Mouse (Mus musculus) neutrophil, adult 5-6 weeks (primary cell): Measurements from ENCODE around the gene Grin2a. TPM values are rescaled to one million over a fixed set of nuclear protein-coding genes. Genes with fewer than 3 reads are reported as not detected.
"Not testable (repeated sequence)": the region's sequence is repeated elsewhere in the genome, so short reads cannot be mapped to it uniquely, and the experiment has no call there.

Experiments
- ATAC-seq: fragments of 151-379, 151-347 bp; 2 replicates; pipeline ENCODE4 v1.8.0; 2017; ENCODE audit warnings: mild to moderate bottlenecking, moderate TSS enrichment; ENCODE audit not compliant: insufficient number of reproducible peaks, poor library complexity, low FRiP score, severe bottlenecking; ENCODE audit errors: extremely low read depth
- total RNA-seq: library from RNA; stranded (forward); fragments of 200-1000 nt; gene quantifications from 2 replicates; pipeline ENCODE4 v1.2.3, GENCODE M21; 2017

The Grin2a gene
- total RNA-seq, 1 experiment from 2014 or later = 0.23 TPM

- ATAC-seq = no peak
Observed at GRCm38 (mm10) chr16:9688523-9689140, 306.7 kb downstream of the Grin2a start.

GRCm38 (mm10) chr16:9680572-9680971 is 314.8 kb downstream of the Grin2a start:
- ATAC-seq = no peak

GRCm38 (mm10) chr16:9679994-9680393 is 315.4 kb downstream of the Grin2a start:
- ATAC-seq = no peak

- no peak for ATAC-seq
Observed at GRCm38 (mm10) chr16:9678750-9679149, 316.6 kb downstream of the Grin2a start.

- no peak for ATAC-seq
Observed at GRCm38 (mm10) chr16:9672390-9672789, 323.0 kb downstream of the Grin2a start.

- ATAC-seq = no peak
Observed at GRCm38 (mm10) chr16:9671222-9671621, 324.1 kb downstream of the Grin2a start.

GRCm38 (mm10) chr16:9670750-9671161 is 324.6 kb downstream of the Grin2a start:
- no peak for ATAC-seq

GRCm38 (mm10) chr16:9665896-9666295 is 329.5 kb downstream of the Grin2a start:
- no peak for ATAC-seq

GRCm38 (mm10) chr16:9664060-9664459 is 331.3 kb downstream of the Grin2a start:
- ATAC-seq = no peak

- ATAC-seq = no peak
Observed at GRCm38 (mm10) chr16:9663508-9663907, 331.9 kb downstream of the Grin2a start.

GRCm38 (mm10) chr16:9625652-9626444 is 369.5 kb downstream of the Grin2a start:
- ATAC-seq = no peak

- no peak for ATAC-seq
Observed at GRCm38 (mm10) chr16:9624346-9624745, 371.0 kb downstream of the Grin2a start.

- no peak for ATAC-seq
Observed at GRCm38 (mm10) chr16:9618206-9618605, 377.2 kb downstream of the Grin2a start.

GRCm38 (mm10) chr16:9617215-9617614 is 378.1 kb downstream of the Grin2a start:
- ATAC-seq = no peak

GRCm38 (mm10) chr16:9616807-9617206 is 378.6 kb downstream of the Grin2a start:
- no peak for ATAC-seq

- not testable (repeated sequence) for ATAC-seq
Observed at GRCm38 (mm10) chr16:9612596-9612995, 382.8 kb downstream of the Grin2a start.

GRCm38 (mm10) chr16:9607432-9607831 is 387.9 kb downstream of the Grin2a start:
- ATAC-seq = no peak

GRCm38 (mm10) chr16:9603983-9604382 is 391.4 kb downstream of the Grin2a start:
- ATAC-seq = no peak

- ATAC-seq = no peak
Observed at GRCm38 (mm10) chr16:9602579-9602978, 392.8 kb downstream of the Grin2a start.

- ATAC-seq = no peak
Observed at GRCm38 (mm10) chr16:9589176-9589575, 406.2 kb downstream of the Grin2a start.
